Mouse (Mus musculus) thymus, adult 2 months (tissue): ENCODE data around the gene Tceanc2.

Experiments
- CTCF ChIP-seq: fragments of 200-500 bp; IDR thresholded peaks from 2 replicates; pipeline ENCODE4 v1.5.1; 2012; ENCODE audit warnings: mild to moderate bottlenecking, control low read depth, low read length, moderate library complexity, borderline replicate concordance; ENCODE audit not compliant: control insufficient read depth, poor library complexity, insufficient read depth; ENCODE audit errors: extremely low read depth
- POLR2A ChIP-seq: fragments of 200-500 bp; IDR thresholded peaks from 2 replicates; pipeline ENCODE4 v1.6.1; 2012; ENCODE audit warnings: mild to moderate bottlenecking, low read length, control low read depth, moderate library complexity; ENCODE audit not compliant: control insufficient read depth, poor library complexity, insufficient read depth; ENCODE audit errors: extremely low read depth

- no peak for TF ChIP-seq CTCF
- no peak; the same call in 1 of the 2 replicates for TF ChIP-seq POLR2A
Measured at GRCm38 (mm10) chr4:107178830-107179490, at the start of gene Tceanc2.
